Mouse (Mus musculus) forebrain, embryonic 11.5 days (tissue): ENCODE results near the gene Akain1. TPM values are rescaled to one million over a fixed set of nuclear protein-coding genes. Genes with fewer than 3 reads are reported as not detected.

Experiments
- ATAC-seq: fragments of 200-750 bp; cut with Nextera tagmentation; replicated peaks from 2 replicates; pipeline ENCODE4 v1.8.0; 2017; ENCODE audit warnings: moderate TSS enrichment; ENCODE audit not compliant: low FRiP score
- DNase-seq: peaks from one replicate; pipeline ENCODE4 v3.0.0-alpha.2; 2017; ENCODE audit warnings: low spot score
- H3K27ac ChIP-seq: fragments of 300-500 bp; sonication (generic); 2 replicates; pipeline ENCODE4 v1.5.1; 2014; ENCODE audit warnings: low read depth, low read length
- H3K27me3 ChIP-seq: fragments of 300-500 bp; sonication (generic); 2 replicates; pipeline ENCODE4 v1.6.1; 2014; ENCODE audit warnings: mild to moderate bottlenecking, low read length, mixed read lengths; ENCODE audit not compliant: control insufficient read depth, insufficient read depth
- H3K36me3 ChIP-seq: fragments of 300-500 bp; sonication (generic); 2 replicates; pipeline ENCODE4 v1.6.1; 2014; ENCODE audit warnings: mild to moderate bottlenecking, low read length, moderate library complexity, mixed read lengths; ENCODE audit not compliant: control insufficient read depth, insufficient read depth
- H3K4me1 ChIP-seq: fragments of 300-500 bp; sonication (generic); replicated peaks from 2 replicates; pipeline ENCODE4 v1.6.1; 2014; ENCODE audit warnings: low read length, mixed read lengths; ENCODE audit not compliant: control insufficient read depth, insufficient read depth
- H3K4me2 ChIP-seq: fragments of 300-500 bp; sonication (generic); 2 replicates; pipeline ENCODE4 v1.6.1; 2014; ENCODE audit warnings: low read depth, mild to moderate bottlenecking, low read length, moderate library complexity, mixed read lengths; ENCODE audit not compliant: severe bottlenecking
- H3K4me3 ChIP-seq: fragments of 300-500 bp; sonication (generic); 2 replicates; pipeline ENCODE4 v1.5.1; 2014; ENCODE audit warnings: low read depth, low read length
- H3K9ac ChIP-seq: fragments of 300-500 bp; sonication (generic); 2 replicates; pipeline ENCODE4 v1.6.1; 2014; ENCODE audit warnings: low read length
- H3K9me3 ChIP-seq: fragments of 300-500 bp; sonication (generic); 2 replicates; pipeline ENCODE4 v1.6.1; 2016; ENCODE audit warnings: low read length, mixed read lengths; ENCODE audit not compliant: control insufficient read depth
- WGBS: fragments of 180-500 bp; shearing (Covaris S2); extraction: QIAGEN DNeasy Blood & Tissue Kit; methylation state at CpG from one replicate; pipeline ENCODE4 v1.1.7; 2014; 5-methylcytosine and 5-hydroxymethylcytosine counted together
- polyA plus RNA-seq: library from polyadenylated mRNA; unstranded; fragments of >200 nt; fragmentation: Nextera tagmentation; extraction: Ambion mirVana; gene quantifications from 2 replicates; pipeline ENCODE4 v1.2.1, GENCODE M21; 2014

Akain1 gene
- 0.08 TPM in 1 of 2 replicates, not detected in the other for polyA plus RNA-seq

- peak; percentile 93 for ATAC-seq
- WGBS, result under 1% methylated on average over 44 of the region's 44 CpGs
- no peak within 1 kb of the TSS for H3K27ac ChIP-seq
- H3K4me2 ChIP-seq, result peak within 1 kb of the TSS; percentile 69
- H3K4me3 ChIP-seq, result peak within 1 kb of the TSS; percentile 34
- H3K27me3 ChIP-seq, result peaks cover 37% of the 10 kb centered on the region
- no peak within 1 kb of the TSS for H3K9ac ChIP-seq
- peaks cover 3% of the 10 kb centered on the region for H3K4me1 ChIP-seq
- DNase-seq, result peak; percentile 90
- no peaks in the 10 kb centered on the region for H3K9me3 ChIP-seq
- no peaks in the 10 kb centered on the region for H3K36me3 ChIP-seq
Measured at GRCm38 (mm10) chr17:69438990-69439491, at the start of gene Akain1. TSS of gene Akain1 (plus strand) at chr17:69439326.

- ATAC-seq (no peak), DNase-seq (no peak)
- Histone ChIP-seq H3K27me3 (no peaks in the 10 kb centered on the region), H3K4me3 (no peak overlapping the region), H3K27ac (no peak overlapping the region), H3K36me3 (no peaks in the 10 kb centered on the region), H3K4me2 (0 out of 2 replicates have a peak overlapping the region, but pooled peaks have one; percentile 15), H3K9ac (no peak overlapping the region; the same call in 1 of the 2 replicates), H3K4me1 (no peaks in the 10 kb centered on the region), H3K9me3 (no peaks in the 10 kb centered on the region)
- 27% methylated on average over 14 of the region's 16 CpGs for WGBS
Measured at GRCm38 (mm10) chr17:69396147-69397033, 42.7 kb upstream of the Akain1 start.

DNA sequence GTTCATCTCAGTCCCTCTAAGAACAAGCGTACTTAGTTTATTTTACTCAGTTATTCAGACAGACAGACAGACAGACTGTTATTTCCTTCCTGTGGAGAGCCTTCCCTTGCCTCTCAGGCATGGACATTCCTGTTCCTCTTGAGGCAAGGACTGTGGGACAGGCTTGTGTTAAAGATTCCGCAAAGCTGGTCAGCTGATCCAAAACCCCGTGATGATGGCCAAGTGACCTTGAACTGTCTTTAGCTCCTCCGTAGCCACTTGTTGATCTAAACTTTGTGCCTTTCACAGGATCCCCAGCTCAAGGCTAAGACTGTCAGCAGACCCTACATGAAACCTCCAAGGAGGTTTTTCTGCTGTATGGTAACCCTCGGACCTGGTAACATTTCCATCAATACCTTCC, 42.0 kb upstream of the Akain1 start:
- ATAC-seq (no peak), DNase-seq (no peak)
- no peak overlapping the region for H3K4me3 ChIP-seq
- no peaks in the 10 kb centered on the region for H3K27me3 ChIP-seq
- no peaks in the 10 kb centered on the region for H3K9me3 ChIP-seq
- no peak overlapping the region for H3K27ac ChIP-seq
- H3K4me2 ChIP-seq, result no peak overlapping the region
- no peak overlapping the region for H3K9ac ChIP-seq
- no peaks in the 10 kb centered on the region for H3K36me3 ChIP-seq
- WGBS, result 69% methylated on average over 5 of the region's 5 CpGs
- no peaks in the 10 kb centered on the region for H3K4me1 ChIP-seq

DNA sequence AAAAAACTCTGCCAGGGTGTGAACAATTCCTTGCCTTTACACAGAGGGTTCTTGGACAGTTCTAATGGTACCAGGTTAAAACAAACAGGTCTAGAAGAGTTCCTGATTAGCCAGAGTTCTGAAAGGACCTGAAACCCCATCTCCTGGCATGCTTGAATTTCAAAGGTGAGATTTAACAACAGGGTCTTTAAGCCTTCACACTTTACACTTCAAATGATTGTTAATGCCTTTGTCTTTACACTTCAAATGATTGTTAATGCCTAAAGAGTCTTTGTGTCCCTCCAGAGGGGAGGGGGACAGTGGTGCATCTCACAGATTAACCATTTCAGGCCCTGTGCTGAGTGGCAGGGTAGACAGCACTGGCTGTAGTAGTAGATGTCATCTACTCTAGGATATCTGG, 41.0 kb upstream of the Akain1 start:
- H3K36me3 ChIP-seq, result no peaks in the 10 kb centered on the region

DNA sequence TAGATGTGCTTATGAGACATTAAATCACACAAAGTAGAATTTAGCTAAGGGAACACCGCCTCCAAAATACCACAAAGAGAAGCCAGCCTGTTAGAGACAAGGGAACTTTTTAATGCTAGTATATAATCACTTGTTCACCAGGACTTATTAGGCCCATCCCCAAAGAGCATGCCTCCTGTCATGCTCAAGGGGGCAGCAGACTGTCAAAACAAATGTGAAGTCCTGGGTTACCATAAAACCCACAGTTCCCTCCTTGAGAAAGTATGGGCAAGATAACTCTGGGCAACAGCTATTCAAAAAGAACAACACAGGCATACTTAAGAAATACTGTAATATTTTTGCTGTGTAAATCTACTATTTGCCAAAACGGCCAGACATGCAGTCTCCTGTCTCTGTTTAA, 38.0 kb upstream of the Akain1 start:
- DNase-seq, result no peak
- H3K27me3 ChIP-seq, result no peaks in the 10 kb centered on the region
- H3K9me3 ChIP-seq, result no peaks in the 10 kb centered on the region
- H3K9ac ChIP-seq, result no peak overlapping the region
- no peak for ATAC-seq
- WGBS, result 82% methylated on average over 2 of the region's 2 CpGs
- no peak overlapping the region for H3K27ac ChIP-seq
- no peak overlapping the region for H3K4me2 ChIP-seq
- no peak overlapping the region for H3K4me3 ChIP-seq
- no peaks in the 10 kb centered on the region for H3K4me1 ChIP-seq
- H3K36me3 ChIP-seq, result no peaks in the 10 kb centered on the region

More for the DNA sequence above, 41.0 kb upstream of the Akain1 start:
- no peak overlapping the region for H3K27ac ChIP-seq
- no peaks in the 10 kb centered on the region for H3K27me3 ChIP-seq
- no peaks in the 10 kb centered on the region for H3K9me3 ChIP-seq
- H3K9ac ChIP-seq, result no peak overlapping the region
- ATAC-seq (no peak), DNase-seq (no peak)
- H3K4me3 ChIP-seq, result no peak overlapping the region
- no peak overlapping the region for H3K4me2 ChIP-seq
- H3K4me1 ChIP-seq, result no peaks in the 10 kb centered on the region

DNA sequence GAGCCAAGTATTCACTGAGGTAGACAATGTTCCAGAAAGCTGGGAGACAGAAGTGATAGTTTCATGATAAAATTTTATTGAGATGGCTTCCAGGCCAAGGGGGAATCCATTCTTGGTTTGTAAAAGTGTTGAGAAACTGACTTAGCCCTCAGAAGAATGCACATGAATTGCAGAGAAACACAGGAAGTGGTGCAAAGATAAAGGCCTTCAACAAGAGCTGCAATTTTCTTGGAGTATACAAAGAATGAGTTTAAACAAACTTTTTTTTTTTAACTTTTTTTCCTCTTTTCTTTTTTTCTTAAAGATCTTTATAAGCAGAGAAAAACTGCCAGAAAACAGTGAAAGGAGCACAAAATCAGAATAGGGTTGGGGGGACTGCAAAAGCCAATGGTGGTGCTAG, 23.0 kb upstream of the Akain1 start:
- no peaks in the 10 kb centered on the region for H3K4me1 ChIP-seq
- H3K9me3 ChIP-seq, result no peaks in the 10 kb centered on the region
- no peak for ATAC-seq
- H3K4me2 ChIP-seq, result peak overlapping the region; percentile 71; the same call in 1 of the 2 replicates
- no peak for DNase-seq
- no peaks in the 10 kb centered on the region for H3K36me3 ChIP-seq
- H3K9ac ChIP-seq, result no peak overlapping the region; the same call in 1 of the 2 replicates
- no peaks in the 10 kb centered on the region for H3K27me3 ChIP-seq
- H3K4me3 ChIP-seq, result peak overlapping the region; percentile 77
- H3K27ac ChIP-seq, result no peak overlapping the region

- H3K27ac ChIP-seq, result peak overlapping the region; percentile 80
- H3K4me3 ChIP-seq, result peak overlapping the region; percentile 77
- WGBS, result under 1% methylated on average over 56 of the region's 56 CpGs
- H3K9ac ChIP-seq, result peak overlapping the region; percentile 92
- H3K4me2 ChIP-seq, result peak overlapping the region; percentile 71
- H3K9me3 ChIP-seq, result no peaks in the 10 kb centered on the region
- ATAC-seq (peak; percentile 100), DNase-seq (peak; percentile 96)
- no peaks in the 10 kb centered on the region for H3K36me3 ChIP-seq
- no peaks in the 10 kb centered on the region for H3K4me1 ChIP-seq
- no peaks in the 10 kb centered on the region for H3K27me3 ChIP-seq
Measured at GRCm38 (mm10) chr17:69416920-69417661, 22.0 kb upstream of the Akain1 start.

DNA sequence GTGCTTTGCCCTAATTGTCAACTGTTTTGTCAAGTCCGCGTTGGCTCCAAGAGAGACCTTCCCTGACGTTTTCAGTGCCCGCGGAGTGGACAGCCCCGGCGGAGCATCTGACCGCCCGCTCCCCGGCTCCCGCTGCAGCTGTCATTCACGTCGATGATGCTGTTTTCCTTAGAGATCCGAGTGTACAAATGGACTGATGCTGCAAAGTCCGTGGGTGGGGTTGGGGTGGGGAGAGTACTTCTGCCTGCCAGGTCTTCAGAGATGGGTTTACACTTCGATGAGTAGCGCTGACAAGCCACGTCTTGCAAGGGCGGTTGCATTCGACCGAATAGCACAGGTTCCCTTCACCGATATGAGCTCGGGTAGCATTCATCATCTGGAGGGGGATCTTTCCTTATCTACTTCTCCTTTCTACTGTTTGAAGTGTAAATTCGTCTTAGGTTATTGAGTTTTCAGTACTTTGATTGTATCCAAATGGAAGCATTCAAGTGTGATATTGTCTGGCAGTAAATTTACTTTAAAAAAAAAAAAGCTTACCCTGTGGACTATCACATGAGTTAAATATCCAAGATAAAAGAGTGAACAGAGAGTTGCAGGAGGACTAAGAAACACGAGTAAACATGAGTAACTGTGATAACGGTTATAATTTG, 21.3 kb upstream of the Akain1 start:
- H3K9ac ChIP-seq, result peak overlapping the region; percentile 92

More for the DNA sequence above, 21.3 kb upstream of the Akain1 start:
- Histone ChIP-seq H3K36me3 (no peaks in the 10 kb centered on the region), H3K27me3 (no peaks in the 10 kb centered on the region), H3K9me3 (no peaks in the 10 kb centered on the region), H3K27ac (peak overlapping the region; percentile 80; the same call in 1 of the 2 replicates), H3K4me3 (peak overlapping the region; percentile 77), H3K4me2 (peak overlapping the region; percentile 64), H3K4me1 (no peaks in the 10 kb centered on the region)
- 4% methylated on average over 26 of the region's 26 CpGs for WGBS
- DNase-seq (no peak), ATAC-seq (peak; percentile 61)
